Mouse (Mus musculus) neural tube, embryonic 11.5 days (tissue): ENCODE data around the gene Ccdc88c. TPM values are rescaled to one million over a fixed set of nuclear protein-coding genes. Genes with fewer than 3 reads are reported as not detected.
"Not testable (repeated sequence)": the region's sequence is repeated elsewhere in the genome, so short reads cannot be mapped to it uniquely, and the experiment has no call there.

Experiments
- ATAC-seq: fragments of 200-750 bp; cut with Nextera tagmentation; 2 replicates; pipeline ENCODE4 v1.8.0; 2017; ENCODE audit warnings: moderate number of reproducible peaks, mild to moderate bottlenecking, moderate TSS enrichment, moderate library complexity; ENCODE audit not compliant: insufficient read depth, low FRiP score, low TSS enrichment
- DNase-seq: peaks from one replicate; pipeline ENCODE4 v3.0.0-alpha.2; 2015; ENCODE audit warnings: low spot score
- H3K27ac ChIP-seq: fragments of 300-500 bp; sonication (generic); 2 replicates; pipeline ENCODE4 v1.5.1; 2014; ENCODE audit warnings: low read depth, mild to moderate bottlenecking, low read length
- H3K27me3 ChIP-seq: fragments of 300-500 bp; sonication (generic); 2 replicates; pipeline ENCODE4 v1.6.1; 2014; ENCODE audit warnings: mild to moderate bottlenecking, low read length, mixed read lengths; ENCODE audit not compliant: control insufficient read depth, insufficient read depth
- H3K36me3 ChIP-seq: fragments of 300-500 bp; sonication (generic); 2 replicates; pipeline ENCODE4 v1.6.1; 2014; ENCODE audit warnings: mild to moderate bottlenecking, low read length, moderate library complexity, mixed read lengths; ENCODE audit not compliant: control insufficient read depth, insufficient read depth
- H3K4me1 ChIP-seq: fragments of 300-500 bp; sonication (generic); 2 replicates; pipeline ENCODE4 v1.6.1; 2014; ENCODE audit warnings: low read length, mixed read lengths; ENCODE audit not compliant: control insufficient read depth, insufficient read depth
- H3K4me2 ChIP-seq: fragments of 300-500 bp; sonication (generic); 2 replicates; pipeline ENCODE4 v1.6.1; 2014; ENCODE audit warnings: low read depth, mild to moderate bottlenecking, moderate library complexity
- H3K4me3 ChIP-seq: fragments of 300-500 bp; sonication (generic); 2 replicates; pipeline ENCODE4 v1.5.1; 2014; ENCODE audit warnings: low read depth, low read length
- H3K9ac ChIP-seq: fragments of 300-500 bp; sonication (generic); 2 replicates; pipeline ENCODE4 v1.6.1; 2014; ENCODE audit warnings: mild to moderate bottlenecking, low read length
- H3K9me3 ChIP-seq: fragments of 300-500 bp; sonication (generic); 2 replicates; pipeline ENCODE4 v1.6.1; 2016; ENCODE audit warnings: low read length; ENCODE audit not compliant: control insufficient read depth
- WGBS: fragments of 180-500 bp; shearing (Covaris S2); extraction: QIAGEN DNeasy Blood & Tissue Kit; methylation state at CpG from one replicate; pipeline ENCODE4 v1.1.7; 2014; 5-methylcytosine and 5-hydroxymethylcytosine counted together
- polyA plus RNA-seq: library from polyadenylated mRNA; unstranded; fragments of >200 nt; fragmentation: Nextera tagmentation; extraction: Ambion mirVana; gene quantifications from 2 replicates; pipeline ENCODE4 v1.2.1, GENCODE M21; 2014

The Ccdc88c gene
- polyA plus RNA-seq, 1 experiment from 2014 or later: 11.8 TPM

- no peaks in the 10 kb centered on the region for H3K36me3 ChIP-seq
- DNase-seq (no peak), ATAC-seq (no peak)
- H3K9me3 ChIP-seq: no peaks in the 10 kb centered on the region
- whole genome bisulfite sequencing: 76% methylated on average over 10 of the region's 10 CpGs
- no peak overlapping the region for H3K27ac ChIP-seq
- H3K4me3 ChIP-seq: no peak overlapping the region
- no peak overlapping the region for H3K4me2 ChIP-seq
- no peak overlapping the region for H3K9ac ChIP-seq
- peaks cover 21% of the 10 kb centered on the region for H3K4me1 ChIP-seq
- no peaks in the 10 kb centered on the region for H3K27me3 ChIP-seq
These were observed 14.2 kb downstream of the Ccdc88c start for GRCm38 (mm10) chr12:101014549-101015164.

GRCm38 (mm10) chr12:101013668-101014067 lies 15.2 kb downstream of the Ccdc88c start:
- WGBS: 86% methylated on average over 9 of the region's 9 CpGs
- not testable (repeated sequence) for H3K4me2 ChIP-seq, H3K36me3 ChIP-seq, H3K27ac ChIP-seq, H3K27me3 ChIP-seq, DNase-seq, H3K4me3 ChIP-seq, H3K9me3 ChIP-seq, H3K9ac ChIP-seq, ATAC-seq
- H3K4me1 ChIP-seq: peaks cover 17% of the 10 kb centered on the region

GRCm38 (mm10) chr12:101013078-101013665 lies 15.7 kb downstream of the Ccdc88c start:
- 57% methylated on average over 8 of the region's 8 CpGs for WGBS
- ATAC-seq (no peak), DNase-seq (no peak)
- H3K9me3 ChIP-seq: no peaks in the 10 kb centered on the region
- no peak overlapping the region for H3K4me2 ChIP-seq
- H3K9ac ChIP-seq: no peak overlapping the region
- H3K4me3 ChIP-seq: no peak overlapping the region
- H3K27ac ChIP-seq: no peak overlapping the region
- H3K27me3 ChIP-seq: no peaks in the 10 kb centered on the region
- peaks cover 15% of the 10 kb centered on the region for H3K4me1 ChIP-seq
- H3K36me3 ChIP-seq: no peaks in the 10 kb centered on the region

GRCm38 (mm10) chr12:101012197-101013077 lies 16.4 kb downstream of the Ccdc88c start:
- H3K4me3 ChIP-seq: no peak overlapping the region
- no peaks in the 10 kb centered on the region for H3K36me3 ChIP-seq
- no peaks in the 10 kb centered on the region for H3K9me3 ChIP-seq
- H3K27me3 ChIP-seq: no peaks in the 10 kb centered on the region
- no peak overlapping the region for H3K4me2 ChIP-seq
- H3K4me1 ChIP-seq: peaks cover 19% of the 10 kb centered on the region
- H3K27ac ChIP-seq: no peak overlapping the region
- H3K9ac ChIP-seq: no peak overlapping the region
- DNase-seq (no peak), ATAC-seq (no peak)
- 38% methylated on average over 17 of the region's 17 CpGs for whole genome bisulfite sequencing

- WGBS: 88% methylated on average over 7 of the region's 7 CpGs
These were observed 17.8 kb downstream of the Ccdc88c start for GRCm38 (mm10) chr12:101011017-101011416.

GRCm38 (mm10) chr12:101010148-101010920 lies 18.5 kb downstream of the Ccdc88c start:
- Histone ChIP-seq H3K27ac (no peak overlapping the region), H3K4me1 (peaks cover 20% of the 10 kb centered on the region)

More at GRCm38 (mm10) chr12:101011017-101011416, 17.8 kb downstream of the Ccdc88c start:
- Histone ChIP-seq H3K4me2 (no peak overlapping the region), H3K9me3 (no peaks in the 10 kb centered on the region), H3K27me3 (no peaks in the 10 kb centered on the region), H3K4me1 (peaks cover 20% of the 10 kb centered on the region), H3K9ac (no peak overlapping the region), H3K4me3 (no peak overlapping the region), H3K27ac (no peak overlapping the region), H3K36me3 (no peaks in the 10 kb centered on the region)
- DNase-seq (no peak), ATAC-seq (no peak)

GRCm38 (mm10) chr12:101009225-101009624 lies 19.6 kb downstream of the Ccdc88c start:
- H3K4me2 ChIP-seq: no peak overlapping the region
- H3K27ac ChIP-seq: no peak overlapping the region
- peaks cover 17% of the 10 kb centered on the region for H3K4me1 ChIP-seq

More at GRCm38 (mm10) chr12:101010148-101010920, 18.5 kb downstream of the Ccdc88c start:
- H3K9me3 ChIP-seq: no peaks in the 10 kb centered on the region
- no peak overlapping the region for H3K4me2 ChIP-seq
- no peak overlapping the region for H3K4me3 ChIP-seq
- H3K27me3 ChIP-seq: no peaks in the 10 kb centered on the region
- no peak overlapping the region for H3K9ac ChIP-seq
- 59% methylated on average over 10 of the region's 10 CpGs for WGBS
- DNase-seq (no peak), ATAC-seq (no peak)
- no peaks in the 10 kb centered on the region for H3K36me3 ChIP-seq

GRCm38 (mm10) chr12:101008648-101009047 lies 20.2 kb downstream of the Ccdc88c start:
- DNase-seq (no peak), ATAC-seq (no peak)
- Histone ChIP-seq H3K27me3 (no peaks in the 10 kb centered on the region), H3K4me2 (no peak overlapping the region), H3K36me3 (no peaks in the 10 kb centered on the region), H3K9me3 (no peaks in the 10 kb centered on the region), H3K9ac (no peak overlapping the region), H3K27ac (no peak overlapping the region), H3K4me1 (peaks cover 18% of the 10 kb centered on the region), H3K4me3 (no peak overlapping the region)
- WGBS: 30% methylated on average over 4 of the region's 4 CpGs

More at GRCm38 (mm10) chr12:101009225-101009624, 19.6 kb downstream of the Ccdc88c start:
- no peak for DNase-seq
- Histone ChIP-seq H3K9me3 (no peaks in the 10 kb centered on the region), H3K4me3 (no peak overlapping the region), H3K27me3 (no peaks in the 10 kb centered on the region), H3K36me3 (no peaks in the 10 kb centered on the region), H3K9ac (no peak overlapping the region)
- ATAC-seq: no peak
- WGBS: 74% methylated on average over 4 of the region's 4 CpGs
